Mouse (Mus musculus): ENCODE measurements around the gene Gm21969.

Gene Gm21969

GRCm38 (mm10) chr4:139581427-139582051 is 21.4 kb upstream of the Gm21969 start:
- Histone ChIP-seq H3K4me1 (replicated peaks; ENCODE audit: low read depth, low read length) (peaks cover 86% of the 10 kb centered on the region), H3K27me3 (ENCODE audit: insufficient read depth, low read length) (peaks cover 16% of the 10 kb centered on the region), H3K36me3 (ENCODE audit: insufficient read depth, low read length) (no peaks in the 10 kb centered on the region), H3K4me3 (replicated peaks; ENCODE audit: low read length) (peak overlapping the region; percentile 39; the same call in 1 of the 2 replicates), H3K9me3 (ENCODE audit: low read length) (no peaks in the 10 kb centered on the region)
- TF ChIP-seq CTCF (conservative IDR thresholded peaks at IDR 0.05; ENCODE audit: low read length) (no peak), NANOG (IDR thresholded peaks at IDR 0.05; ENCODE audit: borderline replicate concordance, low read length) (no peak), POU5F1 (IDR thresholded peaks at IDR 0.05; ENCODE audit: borderline replicate concordance, low read length) (no peak)

GRCm38 (mm10) chr4:139582346-139582745 is 20.6 kb upstream of the Gm21969 start:
- no peak for TF ChIP-seq POU5F1 (IDR thresholded peaks at IDR 0.05; ENCODE audit: borderline replicate concordance, low read length)
- TF ChIP-seq CTCF (conservative IDR thresholded peaks at IDR 0.05; ENCODE audit: low read length): no peak
- TF ChIP-seq NANOG (IDR thresholded peaks at IDR 0.05; ENCODE audit: borderline replicate concordance, low read length): no peak
- Histone ChIP-seq H3K4me1 (replicated peaks; ENCODE audit: low read depth, low read length) (peaks cover 87% of the 10 kb centered on the region), H3K27me3 (ENCODE audit: insufficient read depth, low read length) (peaks cover 8% of the 10 kb centered on the region), H3K4me3 (replicated peaks; ENCODE audit: low read length) (no peak overlapping the region), H3K9me3 (ENCODE audit: low read length) (no peaks in the 10 kb centered on the region), H3K36me3 (ENCODE audit: insufficient read depth, low read length) (no peaks in the 10 kb centered on the region)

GRCm38 (mm10) chr4:139582903-139583302 is 20.1 kb upstream of the Gm21969 start:
- TF ChIP-seq CTCF (conservative IDR thresholded peaks at IDR 0.05; ENCODE audit: low read length): no peak
- no peak for TF ChIP-seq NANOG (IDR thresholded peaks at IDR 0.05; ENCODE audit: borderline replicate concordance, low read length)
- TF ChIP-seq POU5F1 (IDR thresholded peaks at IDR 0.05; ENCODE audit: borderline replicate concordance, low read length): no peak
- peaks cover 7% of the 10 kb centered on the region for H3K27me3 ChIP-seq (ENCODE audit: insufficient read depth, low read length)
- peaks cover 93% of the 10 kb centered on the region for H3K4me1 ChIP-seq (replicated peaks; ENCODE audit: low read depth, low read length)
- no peaks in the 10 kb centered on the region for H3K36me3 ChIP-seq (ENCODE audit: insufficient read depth, low read length)
- H3K4me3 ChIP-seq (replicated peaks; ENCODE audit: low read length): no peak overlapping the region
- H3K9me3 ChIP-seq (ENCODE audit: low read length): no peaks in the 10 kb centered on the region

- Histone ChIP-seq H3K4me1 (replicated peaks; ENCODE audit: low read depth, low read length) (peaks cover 96% of the 10 kb centered on the region), H3K4me3 (replicated peaks; ENCODE audit: low read length) (no peak overlapping the region), H3K36me3 (ENCODE audit: insufficient read depth, low read length) (no peaks in the 10 kb centered on the region), H3K9me3 (ENCODE audit: low read length) (no peaks in the 10 kb centered on the region), H3K27me3 (ENCODE audit: insufficient read depth, low read length) (peaks cover 3% of the 10 kb centered on the region; the same call in 1 of the 2 replicates)
- TF ChIP-seq POU5F1 (IDR thresholded peaks at IDR 0.05; ENCODE audit: borderline replicate concordance, low read length) (no peak), CTCF (conservative IDR thresholded peaks at IDR 0.05; ENCODE audit: low read length) (no peak), NANOG (IDR thresholded peaks at IDR 0.05; ENCODE audit: borderline replicate concordance, low read length) (no peak)
These were observed 19.2 kb upstream of the Gm21969 start for GRCm38 (mm10) chr4:139583629-139584245.

DNA sequence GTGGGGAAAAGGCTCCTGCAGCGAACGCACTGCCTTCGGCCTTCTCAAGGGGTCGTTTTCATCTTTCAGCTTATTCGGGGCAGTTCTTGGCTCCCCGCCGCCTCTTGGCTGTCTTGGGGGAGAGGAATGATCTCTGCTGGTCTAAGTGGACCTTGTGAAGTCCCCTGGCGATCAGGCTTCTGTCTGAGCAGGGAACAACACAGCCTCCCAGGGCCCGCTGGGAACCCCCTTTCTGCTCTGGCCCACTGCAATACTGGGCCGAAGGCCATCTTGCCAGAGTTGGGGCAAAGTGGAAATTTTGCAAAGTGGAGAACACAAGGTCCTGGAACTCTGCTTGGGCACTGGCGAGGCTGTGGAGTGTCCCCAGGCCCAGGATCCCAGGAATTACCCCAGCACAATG is 18.3 kb upstream of the Gm21969 start:
- peak overlapping the region; percentile 23; the same call in 1 of the 2 replicates for H3K4me3 ChIP-seq (replicated peaks; ENCODE audit: low read length)
- H3K36me3 ChIP-seq (ENCODE audit: insufficient read depth, low read length): no peaks in the 10 kb centered on the region
- H3K27me3 ChIP-seq (ENCODE audit: insufficient read depth, low read length): peaks cover under 1% of the 10 kb centered on the region; the same call in 1 of the 2 replicates
- H3K4me1 ChIP-seq (replicated peaks; ENCODE audit: low read depth, low read length): peaks cover 92% of the 10 kb centered on the region
- no peaks in the 10 kb centered on the region for H3K9me3 ChIP-seq (ENCODE audit: low read length)
- TF ChIP-seq CTCF (conservative IDR thresholded peaks at IDR 0.05; ENCODE audit: low read length) (no peak), POU5F1 (IDR thresholded peaks at IDR 0.05; ENCODE audit: borderline replicate concordance, low read length) (no peak), NANOG (IDR thresholded peaks at IDR 0.05; ENCODE audit: borderline replicate concordance, low read length) (no peak)

- H3K27me3 ChIP-seq (ENCODE audit: insufficient read depth, low read length): no peaks in the 10 kb centered on the region; the same call in 1 of the 2 replicates
- no peaks in the 10 kb centered on the region for H3K9me3 ChIP-seq (ENCODE audit: low read length)
- H3K4me3 ChIP-seq (replicated peaks; ENCODE audit: low read length): no peak overlapping the region
- H3K4me1 ChIP-seq (replicated peaks; ENCODE audit: low read depth, low read length): peaks cover 93% of the 10 kb centered on the region
- no peaks in the 10 kb centered on the region for H3K36me3 ChIP-seq (ENCODE audit: insufficient read depth, low read length)
- no peak for TF ChIP-seq POU5F1 (IDR thresholded peaks at IDR 0.05; ENCODE audit: borderline replicate concordance, low read length)
- TF ChIP-seq NANOG (IDR thresholded peaks at IDR 0.05; ENCODE audit: borderline replicate concordance, low read length): no peak
- no peak for TF ChIP-seq CTCF (conservative IDR thresholded peaks at IDR 0.05; ENCODE audit: low read length)
These were observed 17.3 kb upstream of the Gm21969 start for GRCm38 (mm10) chr4:139585713-139586112.

- TF ChIP-seq POU5F1 (IDR thresholded peaks at IDR 0.05; ENCODE audit: borderline replicate concordance, low read length) (no peak), NANOG (IDR thresholded peaks at IDR 0.05; ENCODE audit: borderline replicate concordance, low read length) (no peak), CTCF (conservative IDR thresholded peaks at IDR 0.05; ENCODE audit: low read length) (no peak)
- H3K4me1 ChIP-seq (replicated peaks; ENCODE audit: low read depth, low read length): peaks cover 93% of the 10 kb centered on the region
- no peak overlapping the region for H3K4me3 ChIP-seq (replicated peaks; ENCODE audit: low read length)
- no peaks in the 10 kb centered on the region for H3K36me3 ChIP-seq (ENCODE audit: insufficient read depth, low read length)
- no peaks in the 10 kb centered on the region; the same call in 1 of the 2 replicates for H3K27me3 ChIP-seq (ENCODE audit: insufficient read depth, low read length)
- no peaks in the 10 kb centered on the region for H3K9me3 ChIP-seq (ENCODE audit: low read length)
These were observed 15.6 kb upstream of the Gm21969 start for GRCm38 (mm10) chr4:139587370-139587769.

- Histone ChIP-seq H3K4me1 (replicated peaks; ENCODE audit: low read depth, low read length) (peaks cover 93% of the 10 kb centered on the region), H3K9me3 (ENCODE audit: low read length) (no peaks in the 10 kb centered on the region), H3K4me3 (replicated peaks; ENCODE audit: low read length) (no peak overlapping the region), H3K27me3 (ENCODE audit: insufficient read depth, low read length) (no peaks in the 10 kb centered on the region), H3K36me3 (ENCODE audit: insufficient read depth, low read length) (no peaks in the 10 kb centered on the region)
- no peak for TF ChIP-seq CTCF (conservative IDR thresholded peaks at IDR 0.05; ENCODE audit: low read length)
- no peak for TF ChIP-seq NANOG (IDR thresholded peaks at IDR 0.05; ENCODE audit: borderline replicate concordance, low read length)
- no peak for TF ChIP-seq POU5F1 (IDR thresholded peaks at IDR 0.05; ENCODE audit: borderline replicate concordance, low read length)
These were observed 15.2 kb upstream of the Gm21969 start for GRCm38 (mm10) chr4:139587773-139588172.

Data from E14TG2a.4 (cell line).